Mouse (Mus musculus): ENCODE results near the gene Npy4r. TPM values are rescaled to one million over a fixed set of nuclear protein-coding genes. Genes with fewer than 3 reads are reported as not detected.

Npy4r gene
- total RNA-seq, 2 experiments from 2014 or later = 0.09 to 0.18 TPM

- DNase-seq (ENCODE audit: low spot score in 2 of 2) = no peak
Observed at GRCm38 (mm10) chr14:34120016-34120910, 32.0 kb downstream of the Npy4r start.

GRCm38 (mm10) chr14:34119046-34119723 is 33.1 kb downstream of the Npy4r start:
- no peak for DNase-seq (ENCODE audit: low spot score in 2 of 2)

- no peak for DNase-seq (ENCODE audit: low spot score in 2 of 2)
Observed at GRCm38 (mm10) chr14:34114311-34114710, 38.0 kb downstream of the Npy4r start.

- no peak for DNase-seq (ENCODE audit: low spot score in 2 of 2)
Observed at GRCm38 (mm10) chr14:34107594-34107993, 44.7 kb downstream of the Npy4r start.

- peak; percentile 23 to 44 for DNase-seq (ENCODE audit: low spot score in 2 of 2)
Observed at GRCm38 (mm10) chr14:34106389-34107062, 45.8 kb downstream of the Npy4r start.

GRCm38 (mm10) chr14:34104892-34105291 is 47.4 kb downstream of the Npy4r start:
- DNase-seq (ENCODE audit: low spot score in 2 of 2) = peak; percentile 64 to 74

GRCm38 (mm10) chr14:34103855-34104254 is 48.4 kb downstream of the Npy4r start:
- DNase-seq (ENCODE audit: low spot score in 2 of 2) = no peak

GRCm38 (mm10) chr14:34102601-34103000 is 49.7 kb downstream of the Npy4r start, which contains the start of gene A630023A22Rik:
TSS of gene A630023A22Rik (minus strand) at chr14:34102754.
- no peak for DNase-seq (ENCODE audit: low spot score in 2 of 2)

- no peak for DNase-seq (ENCODE audit: low spot score in 2 of 2)
Observed at GRCm38 (mm10) chr14:34096161-34096560, 56.1 kb downstream of the Npy4r start.

Other genes with a start within 250 kb of the Npy4r start
- gene Gdf10, start 228.9 kb downstream of the Npy4r start, total RNA-seq (2021) = 10 to 100 TPM in 1 of 2 experiments, 1 to 10 TPM in 1; 9.7 to 12.3 TPM
- gene Gdf2, start 211.4 kb downstream of the Npy4r start, total RNA-seq (2021) = not detected
- not detected for gene Rbp3, start 198.5 kb downstream of the Npy4r start, total RNA-seq (2021)
- gene Zfp488, start 173.7 kb downstream of the Npy4r start, total RNA-seq (2021) = 1 to 10 TPM; 5.3 to 5.4 TPM
- not detected for gene Gm30083, start 137.3 kb downstream of the Npy4r start, total RNA-seq (2021)
- not detected for gene Gm5460, start 135.7 kb downstream of the Npy4r start, total RNA-seq (2021)
- not detected for gene Antxrl, start 99.8 kb downstream of the Npy4r start, total RNA-seq (2021)
- gene Anxa8, start 66.5 kb downstream of the Npy4r start, total RNA-seq (2021) = 1 to 10 TPM in 1 of 2 experiments, under 1 TPM in 1; 0.83 to 1.1 TPM
- not detected for gene A630023A22Rik, start 49.7 kb downstream of the Npy4r start, total RNA-seq (2021)
- 1 to 10 TPM; 6.0 to 7.5 TPM for gene Gprin2, start 49.2 kb upstream of the Npy4r start, total RNA-seq (2021)
- gene Syt15, start 67.1 kb upstream of the Npy4r start, total RNA-seq (2021) = 1 to 10 TPM; 1.7 to 1.8 TPM
- 10 to 100 TPM in 1 of 2 experiments, 1 to 10 TPM in 1; 9.7 to 13.5 TPM for gene Shld2, start 158.0 kb upstream of the Npy4r start, total RNA-seq (2021)
- 100 to 1,000 TPM; 408 to 469 TPM for gene Glud1, start 158.2 kb upstream of the Npy4r start, total RNA-seq (2021)
- gene Fam25c, start 202.9 kb upstream of the Npy4r start, total RNA-seq (2021) = not detected
- 1 to 10 TPM; 1.6 to 1.8 TPM for gene Sncg, start 222.3 kb upstream of the Npy4r start, total RNA-seq (2021)
- 1 to 10 TPM; 4.0 to 4.5 TPM for gene Mmrn2, start 223.0 kb upstream of the Npy4r start, total RNA-seq (2021)